Mouse (Mus musculus) hematopoietic multipotent progenitor cell, adult 10-12 weeks (in vitro differentiated cells): ENCODE measurements around the gene Gm20772. TPM values are rescaled to one million over a fixed set of nuclear protein-coding genes. Genes with fewer than 3 reads are reported as not detected.

Experiments
- polyA plus RNA-seq: library from polyadenylated mRNA; stranded (reverse); fragments of >175 nt; gene quantifications from 2 replicates; pipeline ENCODE4 v1.2.3, GENCODE M21; 2012; ENCODE audit warnings: low replicate concordance

Gene Gm20772
- not detected in 2 replicates for polyA plus RNA-seq

DNA sequence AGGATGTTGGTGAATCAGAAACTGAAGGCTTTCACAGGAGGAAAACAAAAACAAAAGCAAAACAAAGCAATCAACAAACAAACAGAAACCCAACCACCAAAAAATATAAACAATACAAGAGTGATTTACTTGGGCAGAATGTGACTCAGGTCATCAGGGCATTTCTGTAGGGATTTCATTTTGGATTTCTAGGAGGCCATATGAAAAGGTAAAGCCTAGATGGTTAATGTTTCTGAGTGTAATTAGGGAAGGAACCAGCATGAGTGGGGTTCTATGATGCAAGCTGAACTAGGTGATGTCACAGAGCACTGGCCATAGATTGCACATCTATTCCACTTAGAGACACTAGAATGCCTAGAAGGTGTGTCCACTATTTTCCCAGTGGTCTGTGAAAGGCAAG is at the start of gene Gm20772, which contains the start of gene Gm20831:
Gene Gm20772 (plus strand): TSS at position 301 of the 400 bp plus-strand sequence.
Gene Gm20831 (plus strand): TSS at position 301 of the 400 bp plus-strand sequence.

DNA sequence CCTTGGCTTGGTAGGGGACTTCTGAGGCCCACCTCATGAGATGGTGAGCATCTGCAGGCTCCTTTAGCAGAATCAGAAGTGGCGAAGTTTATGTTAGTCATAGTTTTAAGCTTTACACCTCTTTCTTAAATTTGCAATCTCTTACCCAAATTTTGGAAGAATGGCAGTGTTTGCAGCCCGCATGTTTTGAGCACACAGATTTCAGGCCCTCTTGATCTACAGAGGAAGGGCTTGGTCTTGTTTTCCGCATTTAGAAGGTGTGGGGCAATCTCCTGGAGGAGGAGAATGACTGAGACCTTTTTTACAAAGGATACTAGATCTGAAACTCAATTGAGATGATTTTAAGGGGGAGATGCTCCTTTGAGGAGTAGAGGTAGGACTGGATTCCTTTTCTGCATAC is 28.4 kb upstream of the Gm20772 start, which contains the start of gene Gm21904:
Gene Gm21904 (minus strand): TSS at position 101 of the 400 bp plus-strand sequence.

Other genes with a start within 250 kb of the Gm20772 start
- not detected in 2 replicates for gene Gm21904, start 28.5 kb upstream of the Gm20772 start, polyA plus RNA-seq
- gene Gm20831, start within 50 bp of the Gm20772 start, polyA plus RNA-seq = not detected in 2 replicates
- gene Srsy, start 62.6 kb downstream of the Gm20772 start, polyA plus RNA-seq = not detected in 2 replicates
- gene Gm21764, start 187.1 kb downstream of the Gm20772 start, polyA plus RNA-seq = not detected in 2 replicates
- gene Ssty1, start 214.4 kb downstream of the Gm20772 start, polyA plus RNA-seq = not detected in 2 replicates